Mouse (Mus musculus) gastrocnemius, adult 8-10 months (tissue): ENCODE measurements around the gene Map3k5. TPM values are rescaled to one million over a fixed set of nuclear protein-coding genes. Genes with fewer than 3 reads are reported as not detected.

Experiments
- DNase-seq, 2 experiments: peaks; one replicate each; pipeline ENCODE4 v3.0.0; 2022; ENCODE audit warnings: low spot score in 2 of 2
- total RNA-seq, 4 experiments: library from RNA; stranded (reverse); gene quantifications; 2 replicates each; pipeline ENCODE4 v1.2.4; 2022

Gene Map3k5
- total RNA-seq, 4 experiments from 2014 or later = 6.0 to 8.3 (median 6.6) TPM

DNA sequence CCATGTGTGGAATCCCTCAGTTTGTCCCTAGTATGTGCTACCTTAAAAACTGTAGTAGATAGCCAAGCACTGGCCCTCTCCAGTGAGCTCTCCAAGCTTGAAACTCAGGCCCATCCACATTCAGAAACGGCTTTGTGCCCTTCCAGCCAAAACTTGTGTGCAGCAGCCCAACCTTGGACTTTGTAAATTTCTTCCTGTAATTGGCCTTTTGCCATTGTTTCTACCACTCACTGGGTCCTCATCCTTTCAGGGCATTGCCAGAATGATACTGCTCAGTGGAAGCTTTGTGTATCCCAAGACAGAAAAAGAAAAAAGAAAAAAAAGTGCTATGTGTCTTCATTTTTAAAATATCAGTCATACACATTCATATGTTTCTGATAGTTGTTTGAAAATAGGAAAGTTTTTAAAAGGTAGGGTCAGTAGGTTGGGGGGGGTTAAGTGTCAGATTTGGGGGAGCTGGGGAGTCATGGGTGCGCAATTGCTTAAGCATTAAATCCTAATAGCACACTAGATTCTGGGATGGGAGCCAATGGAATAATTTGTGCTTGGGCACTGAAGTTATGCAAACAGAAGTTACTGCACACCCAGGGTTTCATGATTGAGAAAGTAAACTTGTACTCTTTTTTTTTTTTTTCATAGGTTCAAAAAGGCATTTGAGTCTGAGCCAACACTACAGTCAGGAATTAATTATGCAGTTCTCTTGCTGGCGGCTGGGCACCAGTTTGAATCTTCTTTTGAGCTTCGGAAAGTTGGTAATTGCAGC lies 111.6 kb downstream of the Map3k5 start:
- DNase-seq = no peak

DNA sequence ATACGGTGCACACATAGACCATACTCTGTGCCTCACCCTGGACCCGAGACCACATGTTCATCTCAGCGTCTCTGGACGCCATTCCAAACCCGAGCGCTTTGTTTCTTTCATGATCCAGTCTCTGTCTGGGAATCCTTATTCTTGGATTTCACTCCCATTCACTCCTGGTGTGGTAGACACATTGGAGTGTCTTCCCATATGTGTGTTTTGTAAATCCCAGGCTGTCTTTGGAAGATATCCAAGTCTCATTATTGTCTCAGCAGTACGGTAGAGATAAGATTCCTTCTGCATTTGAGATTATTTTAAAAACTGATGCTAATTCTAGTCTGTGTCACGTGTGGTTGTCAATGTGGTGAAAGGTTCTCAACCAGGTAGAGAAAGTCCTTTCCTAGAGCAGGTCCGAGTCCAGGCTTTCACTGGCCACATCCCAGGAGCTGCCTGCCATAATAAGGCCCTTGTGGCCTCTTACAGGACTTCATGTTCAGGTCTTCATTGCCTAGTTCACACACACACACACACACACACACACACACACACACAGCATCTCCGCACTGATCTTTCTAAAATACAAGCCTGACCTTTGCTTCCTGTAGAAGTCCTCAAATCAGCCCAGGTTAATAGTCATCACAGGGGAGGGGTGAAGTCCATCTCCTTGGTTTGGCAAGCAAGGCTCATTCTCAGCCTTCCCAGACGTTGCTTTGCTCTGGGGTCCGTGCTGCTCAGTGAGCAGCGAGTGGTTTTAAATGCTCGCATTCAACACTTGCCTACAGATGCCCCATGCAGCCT lies 122.8 kb downstream of the Map3k5 start:
- DNase-seq = no peak

DNA sequence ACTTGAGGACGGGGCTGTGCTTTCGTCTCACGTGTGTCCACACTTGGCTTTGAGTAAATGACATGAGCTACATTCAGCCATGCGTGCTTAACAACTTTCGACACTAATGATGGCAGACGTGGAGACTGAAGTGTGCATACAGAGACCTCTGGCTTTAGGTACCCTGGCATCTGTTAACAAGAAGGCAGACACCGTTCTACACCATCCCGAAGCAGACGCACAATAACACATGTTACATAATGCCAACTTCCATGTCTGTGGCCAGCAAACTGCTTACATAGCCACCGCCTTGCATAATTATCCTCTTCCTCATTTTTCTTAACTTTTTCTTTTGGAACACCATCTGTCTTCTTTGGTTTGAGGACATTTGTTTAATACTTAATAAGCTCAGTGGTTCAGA lies 123.8 kb downstream of the Map3k5 start:
- no peak for DNase-seq

DNA sequence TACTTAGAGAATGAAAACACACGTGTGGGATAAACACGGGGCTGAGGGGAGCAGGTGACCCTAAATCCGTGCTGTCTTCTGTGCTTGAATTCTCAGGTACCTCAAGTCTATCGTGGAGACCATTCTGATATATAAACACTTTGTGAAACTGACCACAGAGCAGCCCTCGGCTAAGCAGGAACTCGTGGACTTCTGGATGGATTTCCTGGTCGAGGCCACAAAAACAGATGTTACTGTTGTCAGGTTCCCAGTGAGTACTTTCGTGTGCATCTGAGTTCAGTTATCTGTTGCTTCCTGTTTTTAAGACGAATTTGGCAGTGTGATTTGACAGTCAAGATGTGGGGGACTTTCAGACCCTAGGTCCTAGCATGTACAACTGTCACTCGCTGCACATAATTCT lies 124.6 kb downstream of the Map3k5 start:
- DNase-seq = no peak

DNA sequence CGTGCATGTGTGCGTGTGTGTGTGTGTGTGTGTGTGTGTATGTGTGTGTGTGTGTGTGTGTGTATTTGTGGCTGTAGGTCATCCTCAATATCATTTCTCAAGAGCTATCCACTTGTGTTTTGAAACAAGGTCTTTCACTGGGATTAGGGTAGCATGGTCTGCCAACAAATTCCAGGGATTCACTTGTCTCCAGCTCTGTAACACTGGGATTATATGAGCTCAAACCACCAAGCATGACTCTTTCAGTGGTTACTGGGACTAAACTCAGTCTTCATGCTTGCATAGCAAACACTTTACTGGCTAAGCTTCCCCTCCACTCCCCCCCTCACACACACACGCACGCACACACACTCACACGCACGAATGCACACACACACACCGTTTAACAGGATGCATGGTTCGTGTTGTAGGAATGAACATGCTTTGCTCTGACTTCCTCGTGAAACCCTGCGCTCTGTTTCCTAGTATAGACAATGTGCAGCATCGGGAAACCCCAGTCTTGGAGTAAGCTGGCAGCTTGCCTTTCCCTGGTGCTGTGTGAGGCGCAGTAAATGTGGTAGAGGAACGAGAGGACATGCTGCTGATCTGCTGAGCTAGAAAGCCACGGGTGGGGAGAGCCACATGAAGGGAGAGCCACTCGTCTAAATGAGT lies 126.2 kb downstream of the Map3k5 start:
- no peak for DNase-seq

DNA sequence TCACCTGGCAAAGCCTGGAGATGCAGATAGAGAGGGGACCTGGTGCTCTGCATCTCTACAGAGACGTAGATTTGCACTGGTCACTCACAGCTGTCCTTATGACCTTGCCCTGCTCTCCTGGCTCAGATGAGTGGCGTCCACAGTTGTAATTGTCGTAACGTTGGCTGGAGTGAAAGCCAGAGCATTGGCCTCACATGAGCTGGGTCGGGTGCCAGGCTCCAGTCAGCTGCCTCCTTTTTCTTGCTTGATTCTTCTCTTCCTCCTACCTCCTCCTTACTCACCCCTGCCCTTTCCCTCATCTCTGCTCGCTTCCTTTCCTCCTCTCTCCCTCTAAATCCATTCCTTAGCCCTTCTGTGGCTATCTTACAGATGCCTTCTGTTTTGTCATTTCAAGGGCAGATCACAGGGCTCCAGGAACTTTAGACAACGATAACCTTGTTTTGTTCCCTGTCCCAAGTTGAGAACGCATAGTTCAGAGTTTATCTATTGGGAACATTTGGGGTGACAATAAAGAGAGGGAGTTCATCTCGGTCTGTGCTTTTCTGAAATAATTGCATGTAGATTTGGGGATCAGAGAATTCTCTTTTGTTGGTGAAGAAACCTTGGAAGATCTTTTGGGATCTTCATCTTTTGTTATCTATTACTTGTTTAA lies 130.4 kb downstream of the Map3k5 start:
- DNase-seq = no peak

DNA sequence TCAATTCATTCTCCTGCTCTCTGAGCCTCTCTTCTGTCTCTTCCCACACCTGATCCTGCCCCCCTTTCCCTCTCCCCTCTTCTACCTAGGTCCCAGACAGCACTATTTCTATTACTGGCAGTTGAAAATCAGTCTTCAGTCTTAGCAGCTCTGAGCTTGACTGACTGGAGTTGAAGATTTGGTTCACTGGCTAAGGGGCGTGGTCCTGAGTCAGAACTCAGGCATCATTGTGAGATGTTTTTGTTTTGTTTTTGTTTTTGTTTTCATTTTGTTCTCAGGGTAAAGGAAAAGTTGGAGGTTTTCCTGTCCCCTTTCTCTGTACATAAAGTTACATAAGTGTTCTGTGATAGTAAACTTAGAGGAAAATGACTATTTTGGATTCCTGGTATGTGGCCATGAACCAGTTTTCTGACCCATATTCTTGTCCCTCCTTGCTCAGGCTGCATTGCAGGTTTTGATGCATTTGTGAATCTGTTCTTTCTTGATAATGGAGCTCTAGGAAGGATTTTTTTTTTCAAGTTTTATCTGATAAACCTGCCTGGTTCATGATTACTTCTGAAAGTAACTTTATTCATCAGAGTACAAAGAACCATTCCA lies 131.9 kb downstream of the Map3k5 start:
- DNase-seq = no peak

DNA sequence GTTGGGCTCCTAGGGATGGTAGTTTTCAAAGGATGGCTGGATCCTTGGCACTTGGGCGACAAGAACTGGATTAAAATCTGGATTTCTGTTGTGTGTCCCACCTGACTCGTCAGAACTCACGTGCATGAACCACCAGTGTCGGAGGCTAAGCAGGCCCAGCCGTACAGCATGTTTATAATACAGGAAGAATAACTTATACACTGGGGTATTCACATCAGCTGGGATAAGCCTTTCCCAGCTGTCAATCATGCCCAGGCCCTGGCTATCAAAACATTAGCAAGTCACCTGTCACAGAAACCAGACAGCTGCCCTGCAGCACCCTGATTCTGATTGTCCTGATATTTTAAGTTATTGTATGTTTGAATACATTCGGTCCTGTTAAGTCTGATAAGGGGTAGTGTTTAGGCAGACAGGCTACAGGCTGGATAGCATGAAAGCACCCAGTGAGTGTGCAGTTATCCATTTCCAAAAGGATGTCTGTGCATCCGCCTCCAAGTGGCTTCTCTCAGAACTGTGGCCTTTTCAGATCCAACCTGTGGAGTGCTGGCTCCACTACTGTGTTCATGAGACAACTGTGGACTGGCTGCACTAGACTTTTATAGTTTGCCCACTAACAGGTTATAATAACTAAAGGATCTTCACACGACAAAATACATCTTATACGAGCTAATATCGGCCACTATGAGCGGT lies 135.6 kb downstream of the Map3k5 start:
- DNase-seq = no peak

DNA sequence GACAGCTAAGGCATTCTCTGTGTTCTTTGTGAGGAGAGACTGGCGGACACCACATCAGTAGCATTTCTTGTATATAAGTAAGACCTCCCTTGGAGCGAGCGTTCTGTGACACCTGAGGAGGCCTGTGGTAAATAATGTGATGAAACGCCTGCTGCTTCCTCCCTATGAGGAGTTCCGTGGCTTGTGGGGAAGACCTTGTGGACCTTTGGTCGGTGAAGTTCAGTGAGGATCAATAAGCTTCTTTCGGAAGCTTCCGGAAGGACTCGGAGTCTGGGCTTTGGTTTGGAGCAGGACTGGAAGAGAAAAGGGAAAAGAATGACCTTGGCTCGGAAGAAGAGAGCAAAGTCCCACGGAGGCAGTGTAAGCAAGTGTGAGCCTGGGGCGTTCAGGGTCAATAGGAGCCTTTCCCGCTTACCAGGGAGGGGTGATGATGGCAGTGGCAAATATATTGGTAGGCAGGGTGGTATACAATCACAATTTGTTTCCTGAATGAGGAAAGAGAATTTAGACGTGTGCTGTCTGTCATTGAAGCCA lies 136.4 kb downstream of the Map3k5 start:
- no peak for DNase-seq

DNA sequence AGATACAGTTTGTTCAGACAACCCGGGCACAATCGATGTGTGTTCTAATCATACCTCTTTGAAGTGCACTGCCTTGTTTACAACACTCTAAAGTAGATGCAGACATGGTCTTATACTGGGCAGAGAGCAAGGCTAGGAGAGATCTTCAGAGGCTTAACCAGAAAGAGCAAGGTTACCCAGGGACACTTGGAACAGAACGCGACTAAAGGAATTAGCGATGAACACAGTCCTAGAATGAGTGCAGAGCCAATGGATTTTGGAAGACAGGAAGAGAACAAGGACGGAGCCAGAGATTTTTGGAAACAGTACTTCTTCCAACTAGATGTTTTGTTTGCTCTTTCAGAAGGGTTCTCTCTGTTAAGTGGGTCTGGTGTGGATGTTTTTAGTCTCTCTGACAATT lies 137.4 kb downstream of the Map3k5 start:
- DNase-seq = no peak

DNA sequence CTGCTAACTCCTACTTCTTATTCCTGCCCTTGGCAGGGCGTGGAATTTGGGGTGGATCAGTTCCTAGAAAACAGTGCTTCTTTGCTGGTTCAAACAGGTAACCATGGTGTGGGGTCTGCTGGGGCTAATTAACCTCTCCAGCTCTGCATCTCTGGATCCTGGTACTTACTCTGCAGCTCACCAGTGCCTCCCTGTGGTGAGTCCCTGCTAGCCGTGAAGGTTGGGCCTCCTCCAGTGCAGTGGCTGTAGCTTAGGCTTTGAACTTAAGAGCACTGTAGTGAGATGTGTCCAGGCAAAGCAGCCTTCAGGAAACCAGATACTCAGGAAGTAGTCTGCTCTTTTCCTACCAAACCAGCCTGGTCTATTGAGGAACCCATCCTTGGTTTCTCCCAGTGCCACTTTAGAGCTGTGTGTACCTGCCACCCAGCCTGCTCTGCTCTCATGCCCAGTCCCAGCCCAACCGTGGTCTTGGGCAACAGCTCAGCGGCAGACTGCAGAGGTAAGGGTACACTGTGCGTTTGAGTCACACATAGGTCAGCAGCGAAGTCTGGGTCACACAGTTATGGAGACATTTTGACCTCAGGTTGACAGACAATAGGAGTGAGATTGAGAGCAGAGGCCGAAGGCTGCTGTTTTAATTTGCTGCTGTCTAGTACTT lies 139.1 kb downstream of the Map3k5 start:
- peak; percentile 49 to 50 for DNase-seq

DNA sequence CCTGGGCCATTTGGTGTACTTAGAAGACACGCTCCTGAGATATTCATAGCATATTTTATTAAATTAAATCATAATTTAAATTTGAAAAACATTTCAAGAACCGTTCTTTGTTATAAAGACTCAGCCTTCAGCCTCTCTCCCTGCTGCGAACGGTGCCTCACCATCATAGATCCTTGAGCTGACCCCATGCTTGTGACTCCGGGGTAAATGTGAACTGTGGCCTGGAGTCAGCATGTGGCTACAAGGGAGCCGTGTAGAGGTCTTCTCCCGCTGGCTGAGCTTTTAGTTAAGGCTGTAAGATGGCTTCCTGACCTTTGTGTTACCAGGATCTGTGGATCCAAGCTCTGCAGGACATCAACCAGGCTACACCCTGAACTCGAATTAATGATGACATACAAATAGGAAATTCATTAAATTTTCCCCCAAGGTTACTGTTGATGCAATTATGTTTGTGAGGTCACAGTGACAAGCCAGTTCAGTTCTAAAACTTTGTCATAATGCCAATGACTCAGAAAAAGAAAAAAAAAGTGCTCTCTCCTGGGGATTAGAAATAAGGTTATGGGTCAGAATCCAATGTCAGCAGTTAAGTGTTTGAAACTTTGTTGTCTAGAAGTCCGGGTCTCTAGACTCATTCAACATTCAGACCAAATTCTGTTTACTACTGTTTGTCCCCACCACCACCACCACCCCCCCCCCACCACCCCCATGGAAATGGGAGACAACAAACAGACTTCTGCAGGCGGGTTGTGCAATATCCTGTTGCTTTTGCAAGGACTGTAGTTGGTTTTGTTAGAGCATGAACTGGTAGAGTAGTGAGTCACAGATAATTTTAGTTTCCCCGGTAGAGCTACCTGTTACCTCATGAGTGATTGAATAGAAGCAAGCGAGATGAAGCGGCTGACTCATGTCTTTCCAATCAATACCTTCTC lies 142.5 kb downstream of the Map3k5 start:
- no peak for DNase-seq

DNA sequence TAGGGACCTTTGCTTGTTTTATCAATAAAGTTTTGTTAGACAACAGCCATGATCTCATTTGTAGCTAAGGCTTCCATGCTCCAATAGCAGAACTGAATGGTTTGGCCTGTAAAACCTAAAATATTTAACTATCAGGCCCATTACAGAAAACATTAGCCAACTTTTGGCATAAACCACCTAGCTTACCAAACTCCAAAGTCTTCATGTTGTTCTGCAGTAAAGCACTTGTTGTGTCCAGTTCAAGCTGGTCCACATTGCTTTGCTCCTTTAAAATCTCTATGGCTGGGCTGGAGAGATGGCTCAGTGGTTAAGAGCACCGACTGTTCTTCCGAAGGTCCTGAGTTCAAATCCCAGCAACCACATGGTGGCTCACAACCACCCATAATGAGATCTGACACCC lies 144.1 kb downstream of the Map3k5 start:
- DNase-seq = no peak

DNA sequence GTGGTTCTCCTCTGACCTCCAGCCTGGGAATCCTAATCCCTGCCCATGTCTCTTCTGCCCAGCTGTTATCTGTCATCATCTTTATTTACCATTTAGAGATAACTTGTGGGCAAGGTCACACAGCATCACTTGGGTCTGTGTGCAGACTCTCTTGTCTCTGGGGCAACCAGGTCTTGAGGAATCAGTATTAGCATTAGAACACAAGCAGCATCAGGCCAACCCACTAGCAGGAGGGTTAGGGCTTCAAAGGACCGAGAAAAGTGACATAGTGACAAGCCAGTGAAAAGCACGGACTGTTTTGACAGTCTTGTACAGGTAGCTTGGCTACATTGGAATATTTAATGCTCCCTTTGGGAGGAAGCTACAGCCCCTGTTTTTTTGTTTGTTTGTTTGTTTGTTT lies 153.6 kb downstream of the Map3k5 start:
- no peak for DNase-seq

DNA sequence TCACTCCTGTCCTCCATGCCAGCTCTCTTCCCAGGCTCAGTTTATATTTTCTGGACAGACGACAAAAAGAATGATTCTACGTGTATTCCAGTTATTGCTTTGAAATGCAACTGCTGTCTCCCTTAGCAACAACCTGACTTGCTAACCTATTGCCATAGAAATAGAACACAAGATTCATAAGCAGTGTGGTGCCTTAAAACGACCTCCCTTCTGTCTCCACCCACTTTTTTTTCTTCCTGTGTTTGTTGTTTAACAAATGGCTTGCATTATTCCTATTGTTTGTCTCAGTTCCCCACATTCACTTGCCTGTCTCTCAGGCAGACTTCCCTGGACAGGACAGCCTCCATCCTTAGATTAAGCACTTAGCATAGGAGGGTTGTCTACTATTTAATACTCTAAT lies 154.8 kb downstream of the Map3k5 start:
- DNase-seq = no peak

DNA sequence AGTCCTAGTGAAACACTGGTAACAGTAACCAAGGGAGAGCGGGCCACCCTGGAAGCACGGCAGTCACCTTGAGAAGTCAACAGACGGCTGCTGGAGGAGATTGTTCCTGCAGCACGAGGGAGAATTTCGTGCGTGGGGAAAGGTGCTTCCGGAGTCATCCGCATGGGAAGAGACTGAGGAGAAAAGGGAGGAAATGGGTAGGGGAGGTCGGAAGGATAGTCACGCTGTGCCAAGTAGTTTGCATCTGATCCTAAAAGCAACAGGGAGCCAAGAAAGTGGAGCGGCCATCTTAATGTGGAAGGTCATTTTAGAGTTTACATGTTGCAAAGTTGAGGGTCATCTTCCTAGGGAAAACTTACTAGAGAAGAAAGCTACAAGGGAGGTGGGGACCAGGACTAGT lies 155.9 kb downstream of the Map3k5 start:
- DNase-seq = no peak

DNA sequence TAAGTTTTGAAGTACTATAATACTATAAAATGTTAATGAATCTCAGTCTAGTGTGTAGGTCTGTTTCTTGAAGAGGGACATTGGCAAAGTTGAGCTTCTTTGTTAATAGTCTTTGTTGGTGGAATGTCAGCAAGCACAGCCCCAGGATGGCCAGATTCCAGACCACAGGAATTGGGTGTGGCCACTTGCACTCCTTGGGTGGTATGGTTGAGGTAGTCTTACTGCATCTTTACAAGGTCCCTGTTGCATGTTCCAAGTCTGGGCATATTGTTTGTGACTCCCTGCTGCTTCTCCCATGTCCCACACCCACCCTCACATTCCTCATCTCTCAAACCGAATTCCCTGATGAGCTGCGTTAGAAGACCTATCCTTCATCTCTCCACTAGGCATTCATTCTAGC lies 157.1 kb downstream of the Map3k5 start:
- peak in 1 of 2 experiments; percentile 14 for DNase-seq

DNA sequence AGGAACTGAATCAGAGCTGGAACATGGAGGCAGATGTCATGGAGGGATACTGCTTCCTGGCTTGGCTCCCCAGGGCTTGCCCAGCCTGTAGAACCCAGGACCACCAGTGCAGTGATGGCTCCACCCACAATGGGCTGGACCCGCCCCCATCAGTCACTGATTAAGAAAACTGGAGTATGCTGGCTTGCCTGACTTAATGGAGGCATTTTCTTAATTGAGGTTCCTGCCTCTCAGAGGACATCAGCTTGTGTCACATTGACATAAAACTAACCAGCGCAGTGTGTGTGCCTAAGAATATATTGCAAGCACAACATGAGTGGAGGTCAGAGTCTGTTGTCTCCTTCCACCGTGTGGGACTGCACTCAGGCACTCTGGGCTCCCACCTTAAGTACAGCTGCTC lies 158.1 kb downstream of the Map3k5 start:
- no peak for DNase-seq

DNA sequence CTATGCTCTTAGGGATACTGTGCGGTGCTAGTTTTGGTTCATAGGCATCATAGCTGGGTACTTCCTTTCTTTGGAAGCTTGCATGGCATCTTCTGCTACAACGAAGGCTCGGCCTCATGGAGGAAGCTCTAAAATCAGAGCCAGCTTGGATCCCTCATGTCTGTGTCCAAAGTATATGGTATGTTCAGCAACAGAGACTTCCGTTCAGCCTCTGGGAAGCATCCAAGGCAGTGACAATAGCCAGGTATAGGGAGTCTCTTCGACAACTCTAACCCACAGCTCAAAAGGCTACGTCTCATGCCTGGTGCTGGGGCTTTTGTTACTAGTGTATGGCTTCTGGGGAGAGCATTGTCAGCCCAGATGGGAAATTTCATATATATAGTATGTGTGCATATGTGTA lies 167.2 kb downstream of the Map3k5 start:
- DNase-seq = no peak
